Mouse (Mus musculus) bone marrow, adult 2 months (tissue): ENCODE results near the gene 1700024P04Rik. TPM values are rescaled to one million over a fixed set of nuclear protein-coding genes. Genes with fewer than 3 reads are reported as not detected.
"Not testable (repeated sequence)": the region's sequence is repeated elsewhere in the genome, so short reads cannot be mapped to it uniquely, and the experiment has no call there.

ENCODE experiments used
- H3K27ac ChIP-seq: fragments of 200-500 bp; 2 replicates; pipeline ENCODE4 v1.5.1; 2012; ENCODE audit warnings: low read depth, mild to moderate bottlenecking, control low read depth, inconsistent platforms, low read length; ENCODE audit not compliant: control insufficient read depth, poor library complexity, insufficient read depth
- H3K4me1 ChIP-seq: fragments of 200-500 bp; 2 replicates; pipeline ENCODE4 v1.6.1; 2011; ENCODE audit warnings: low read length; ENCODE audit not compliant: control insufficient read depth, insufficient read depth
- H3K4me3 ChIP-seq: fragments of 200-500 bp; replicated peaks from 2 replicates; pipeline ENCODE3; 2011; ENCODE audit warnings: mild to moderate bottlenecking, low read depth, low read length, control low read depth; ENCODE audit not compliant: control insufficient read depth
- CTCF ChIP-seq: fragments of 200-500 bp; IDR thresholded peaks from 2 replicates; pipeline ENCODE4 v1.5.1; 2011; ENCODE audit warnings: low read length, control low read depth; ENCODE audit not compliant: control insufficient read depth, insufficient read depth
- POLR2A ChIP-seq: fragments of 200-500 bp; IDR thresholded peaks from 2 replicates; pipeline ENCODE4 v1.6.1; 2011; ENCODE audit warnings: low read depth, mild to moderate bottlenecking, control low read depth, low read length, borderline replicate concordance; ENCODE audit not compliant: control insufficient read depth
- WGBS: fragments of 180-500 bp; shearing (Covaris S2); methylation state at CpG from one replicate; pipeline ENCODE4 v1.1.7; 2018; 5-methylcytosine and 5-hydroxymethylcytosine counted together
- polyA plus RNA-seq: library from polyadenylated mRNA; stranded (reverse); fragments of >200 nt; gene quantifications from 2 replicates; pipeline ENCODE4 v1.2.4, GENCODE M21; 2011; ENCODE audit warnings: low replicate concordance; ENCODE audit not compliant: missing spikeins, insufficient read depth, insufficient read length

1700024P04Rik gene
- polyA plus RNA-seq, 1 experiment, result not detected

- Histone ChIP-seq H3K27ac (peak overlapping the region; percentile 50; the same call in 1 of the 2 replicates), H3K4me3 (no peak overlapping the region), H3K4me1 (no peaks in the 10 kb centered on the region)
- no peak for TF ChIP-seq POLR2A
- TF ChIP-seq CTCF, result no peak
- WGBS, result 83% methylated on average over 15 of the region's 15 CpGs
Observed at GRCm38 (mm10) chr13:99018526-99019201, 34.3 kb upstream of the 1700024P04Rik start.

DNA sequence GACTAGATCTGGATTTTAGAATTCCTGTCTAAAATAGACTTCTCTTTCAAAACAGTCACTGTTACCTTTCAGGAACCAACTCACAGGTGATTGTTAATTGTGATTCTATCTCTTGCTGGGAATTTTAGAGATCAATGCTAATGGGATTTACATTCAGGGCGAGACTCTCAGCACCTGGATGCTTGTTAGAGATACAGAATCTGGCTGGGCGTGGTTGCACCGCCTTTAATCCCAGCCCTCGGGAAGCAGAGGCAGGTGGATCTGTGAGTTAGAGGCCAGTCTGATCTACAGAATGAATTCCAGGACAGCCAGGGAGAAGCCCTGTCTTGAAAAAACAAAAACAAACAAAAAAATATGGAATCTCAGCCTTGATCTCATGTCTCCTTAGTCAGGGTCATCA, 32.3 kb upstream of the 1700024P04Rik start:
- TF ChIP-seq CTCF, result no peak
- no peak for TF ChIP-seq POLR2A
- H3K4me1 ChIP-seq, result no peaks in the 10 kb centered on the region
- WGBS, result 83% methylated on average over 4 of the region's 4 CpGs
- H3K4me3 ChIP-seq, result no peak overlapping the region
- H3K27ac ChIP-seq, result no peak overlapping the region

- 80% methylated on average over 5 of the region's 5 CpGs for WGBS
- Histone ChIP-seq H3K4me1 (peaks cover 2% of the 10 kb centered on the region; the same call in 1 of the 2 replicates), H3K4me3 (no peak overlapping the region), H3K27ac (no peak overlapping the region)
- no peak for TF ChIP-seq POLR2A
- no peak for TF ChIP-seq CTCF
Observed at GRCm38 (mm10) chr13:99012891-99013290, 28.5 kb upstream of the 1700024P04Rik start.

DNA sequence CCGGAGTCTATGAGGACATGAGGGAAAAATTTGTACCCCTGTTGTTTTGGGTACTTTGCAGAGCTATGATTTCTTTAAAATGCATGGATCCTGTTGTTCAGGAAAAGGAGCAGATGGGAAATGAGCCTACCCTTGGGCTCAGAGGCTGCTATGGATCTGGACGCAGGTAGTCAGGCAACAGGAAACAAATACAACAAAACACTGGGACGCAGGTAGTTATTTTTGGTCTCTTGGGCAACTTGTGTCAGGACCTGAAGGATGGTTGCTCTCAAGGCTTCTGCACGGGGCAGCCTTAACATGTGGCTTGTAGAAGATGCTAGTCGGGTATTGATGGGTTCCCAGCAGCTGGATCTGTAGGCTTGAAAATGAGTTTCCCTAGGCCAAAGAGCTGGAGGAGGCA, 23.6 kb upstream of the 1700024P04Rik start:
- H3K4me3 ChIP-seq, result peak overlapping the region; percentile 28
- peaks cover 3% of the 10 kb centered on the region; the same call in 1 of the 2 replicates for H3K4me1 ChIP-seq
- WGBS, result 75% methylated on average over 5 of the region's 5 CpGs
- TF ChIP-seq POLR2A (no peak), CTCF (no peak)
- no peak overlapping the region for H3K27ac ChIP-seq

DNA sequence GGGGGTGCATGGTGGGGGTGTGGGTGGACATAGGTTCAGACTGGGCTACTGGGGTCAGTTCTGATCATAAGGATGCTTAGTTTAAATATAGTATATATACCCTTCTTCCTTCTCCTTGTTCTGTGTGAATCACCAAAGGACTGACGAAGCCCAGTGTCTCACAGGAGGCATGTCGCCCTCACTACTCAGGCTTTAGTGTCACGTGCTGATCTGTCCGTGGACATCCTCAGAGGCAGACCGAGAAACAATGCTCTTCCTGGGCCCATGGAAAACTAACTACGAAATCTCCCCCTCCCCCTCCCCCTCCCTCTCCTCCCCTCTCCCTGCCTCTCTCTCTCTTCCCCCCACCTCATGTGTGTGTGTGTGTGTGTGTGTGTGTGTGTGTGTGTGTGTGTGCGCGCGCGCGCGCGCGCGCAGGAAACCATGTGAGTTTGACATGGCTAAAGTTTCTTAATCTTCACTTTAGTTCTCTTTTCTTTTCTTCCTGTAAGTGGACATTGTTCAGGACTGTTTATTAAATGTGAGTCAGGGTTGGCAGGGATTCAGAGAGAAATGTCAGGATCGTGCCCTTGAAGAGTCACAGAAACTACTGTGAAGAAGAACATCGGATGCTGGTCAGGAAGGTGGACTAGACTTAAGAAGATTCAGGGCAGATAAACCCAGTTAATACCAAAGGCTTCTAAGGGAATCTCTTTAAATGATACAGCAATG, 22.2 kb upstream of the 1700024P04Rik start:
- Histone ChIP-seq H3K4me3 (peak overlapping the region; percentile 63), H3K4me1 (peaks cover 3% of the 10 kb centered on the region; the same call in 1 of the 2 replicates), H3K27ac (peak overlapping the region; percentile 72)
- TF ChIP-seq CTCF, result no peak
- TF ChIP-seq POLR2A, result no peak
- WGBS, result 53% methylated on average over 17 of the region's 17 CpGs

DNA sequence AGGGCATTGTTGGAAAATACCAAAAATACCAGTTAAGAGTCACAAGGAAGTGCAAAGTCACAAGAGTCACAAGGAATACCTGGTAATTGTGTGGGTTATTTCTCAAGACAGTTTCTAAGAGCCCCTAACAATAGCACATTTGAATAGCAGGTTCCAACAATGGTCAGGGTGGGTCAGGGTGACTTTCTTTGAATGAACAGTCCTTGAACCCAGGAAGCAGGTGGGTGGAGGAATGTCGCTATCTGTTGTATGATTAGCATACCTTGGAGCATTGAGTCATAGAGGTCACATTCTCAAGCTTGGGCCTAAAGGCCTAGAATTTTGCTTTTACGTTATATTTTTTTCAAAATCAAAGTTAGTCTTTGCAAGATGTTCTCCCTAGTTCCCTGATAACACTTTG, 17.3 kb upstream of the 1700024P04Rik start:
- not testable (repeated sequence) for H3K4me1 ChIP-seq, H3K27ac ChIP-seq, H3K4me3 ChIP-seq
- WGBS, result 89% methylated on average over 2 of the region's 2 CpGs

DNA sequence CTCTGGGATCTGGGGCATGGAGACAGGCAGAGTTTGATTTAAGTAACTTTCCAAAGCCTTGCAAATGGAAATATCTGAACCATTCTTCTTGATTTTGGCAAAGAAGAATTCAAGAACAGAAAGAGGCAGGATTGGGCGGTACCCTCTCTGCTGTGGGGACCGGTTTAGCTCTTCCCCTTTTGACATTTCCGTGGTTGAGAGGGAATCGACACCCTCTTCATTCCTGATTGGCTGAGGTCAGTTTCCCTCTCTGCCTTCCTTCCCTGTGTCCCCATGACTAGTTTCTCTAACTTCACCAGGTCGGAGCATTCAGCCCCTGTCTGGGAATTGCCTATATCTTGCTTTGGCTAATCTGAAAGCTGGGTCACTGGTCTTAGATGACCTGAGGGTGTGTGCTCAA, 12.7 kb upstream of the 1700024P04Rik start:
- 2% methylated on average over 5 of the region's 5 CpGs for WGBS
- TF ChIP-seq CTCF (no peak), POLR2A (no peak)
- peak overlapping the region; percentile 53; the same call in 1 of the 2 replicates for H3K27ac ChIP-seq
- H3K4me1 ChIP-seq, result peaks cover 3% of the 10 kb centered on the region; the same call in 1 of the 2 replicates
- no peak overlapping the region for H3K4me3 ChIP-seq

DNA sequence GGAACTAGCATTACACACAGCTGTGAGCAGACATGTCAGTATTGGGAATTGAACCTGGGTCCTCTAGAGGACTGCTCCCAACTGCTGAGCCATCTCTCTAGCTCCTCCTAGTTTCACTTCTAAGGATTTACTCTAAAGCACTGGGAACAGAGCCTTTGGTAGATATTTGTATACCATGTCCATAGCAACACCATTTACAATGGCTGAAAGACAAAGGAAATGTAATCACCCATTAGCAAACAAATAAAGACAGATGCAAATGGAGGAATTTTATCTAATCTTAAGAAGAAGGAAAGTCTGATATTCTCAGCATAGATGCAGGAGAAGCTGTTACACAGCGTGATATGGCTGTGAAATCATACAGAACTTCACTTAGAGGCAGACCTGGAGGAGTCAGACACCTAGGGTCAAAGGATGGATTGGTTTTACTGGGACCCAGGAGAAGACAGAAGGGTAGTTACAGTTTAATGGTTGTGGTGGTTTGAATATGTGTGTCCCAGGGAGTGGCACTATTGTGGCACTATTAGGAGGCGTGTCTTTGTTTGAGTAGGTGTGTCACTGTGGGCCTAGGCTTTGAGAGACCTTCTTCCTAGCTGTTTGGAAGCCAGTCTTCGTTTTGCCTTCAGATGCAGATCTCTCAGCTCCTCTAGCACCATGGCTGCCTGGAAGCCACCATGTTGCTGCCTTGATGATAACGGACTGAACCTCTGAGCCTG, 7.1 kb downstream of the 1700024P04Rik start:
- no peak for TF ChIP-seq CTCF
- TF ChIP-seq POLR2A, result no peak
- Histone ChIP-seq H3K27ac (no peak overlapping the region), H3K4me1 (no peaks in the 10 kb centered on the region; the same call in 1 of the 2 replicates), H3K4me3 (no peak overlapping the region)
- 83% methylated on average over 4 of the region's 4 CpGs for WGBS

GRCm38 (mm10) chr13:98976022-98976421, 8.3 kb downstream of the 1700024P04Rik start:
- not testable (repeated sequence) for H3K4me1 ChIP-seq, H3K27ac ChIP-seq, H3K4me3 ChIP-seq
- WGBS, result 79% methylated on average over 3 of the region's 3 CpGs
